Mouse (Mus musculus): ENCODE results near the gene Crybb3.

GRCm38 (mm10) chr5:113086439-113086838, 5.1 kb upstream of the Crybb3 start:
- TF ChIP-seq CTCF (IDR thresholded peaks at IDR 0.05; ENCODE audit: borderline replicate concordance, extremely low read depth, insufficient read depth, insufficient read length) (no peak), POLR2A (IDR thresholded peaks at IDR 0.05; ENCODE audit: borderline replicate concordance, extremely low read depth, insufficient read depth, insufficient read length, poor library complexity, severe bottlenecking) (no peak)

All from brain, embryonic 14.5 days (tissue).